Mouse (Mus musculus): Measurements from ENCODE around the gene Gm29106. TPM values are rescaled to one million over a fixed set of nuclear protein-coding genes. Genes with fewer than 3 reads are reported as not detected.
"Not testable (repeated sequence)": the region's sequence is repeated elsewhere in the genome, so short reads cannot be mapped to it uniquely, and the experiment has no call there.

Gm29106 gene
- not detected for total RNA-seq (2021)
- long read RNA-seq, result 0 reads

DNA sequence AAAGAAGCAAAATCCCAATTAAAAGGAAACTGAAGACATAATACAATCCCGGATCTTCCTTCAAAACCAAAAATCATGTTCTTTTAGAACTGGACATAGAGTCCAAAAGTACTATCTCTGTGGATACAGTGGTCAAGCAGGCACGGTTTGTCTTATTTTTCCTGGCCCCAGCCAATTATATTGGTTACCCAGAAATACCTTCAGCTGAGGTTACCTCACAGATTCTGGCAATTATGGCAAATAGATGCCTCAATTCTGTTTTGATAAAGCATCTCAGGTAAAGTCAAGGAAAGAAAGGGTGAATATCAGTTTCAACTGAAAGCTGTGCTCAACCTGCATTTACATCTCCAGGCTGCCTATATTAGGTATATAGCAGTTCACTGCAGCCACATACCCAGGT, at the start of gene Gm29106:
Gene Gm29106 (plus strand): TSS at position 301 of the 400 bp plus-strand sequence.
- DNase-seq (ENCODE audit: low spot score in 2 of 2), result not testable (repeated sequence)

DNA sequence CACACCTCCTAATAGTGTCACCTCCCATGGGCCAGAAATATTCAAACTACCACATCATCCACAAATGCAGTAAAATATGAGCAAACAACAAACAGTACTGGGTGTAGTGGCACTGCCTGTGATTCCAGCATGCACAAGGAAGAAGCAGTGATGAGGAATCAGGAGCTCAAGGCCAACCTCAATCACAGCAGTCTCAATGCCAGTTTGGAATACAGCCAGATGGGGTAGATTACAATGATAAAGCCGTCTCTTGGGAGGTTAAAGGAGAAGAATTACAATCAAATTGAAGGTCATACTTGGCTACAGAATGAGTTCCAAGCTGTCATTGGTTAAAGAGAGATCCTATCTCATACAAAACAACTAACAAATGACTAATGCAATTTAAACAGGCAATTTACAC, 52.2 kb downstream of the Gm29106 start:
- no peak for DNase-seq (ENCODE audit: low spot score in 2 of 2)

- DNase-seq (ENCODE audit: low spot score in 2 of 2), result no peak
Measured at GRCm38 (mm10) chr1:118236032-118236431, 59.7 kb downstream of the Gm29106 start.

Other genes with a start within 250 kb of the Gm29106 start
- gene Gm28168, start 248.5 kb upstream of the Gm29106 start, total RNA-seq (2021), result not detected
- gene Gm7145, start 210.6 kb upstream of the Gm29106 start, total RNA-seq (2021), result not detected
- 100 to 1,000 TPM; 109 to 110 TPM for gene Tsn, start 135.2 kb downstream of the Gm29106 start, total RNA-seq (2021)
- 10 to 100 TPM; 23.8 to 27.0 TPM for gene Nifk, start 145.3 kb downstream of the Gm29106 start, total RNA-seq (2021)
- 10 to 100 TPM; 91.0 to 94.3 TPM for gene Clasp1, start 212.5 kb downstream of the Gm29106 start, total RNA-seq (2021)

Measured in layer of hippocampus, adult 18-20 months (tissue).